Mouse (Mus musculus) lung, postnatal 36 days (tissue): ENCODE data around the gene Olfr287.

ENCODE experiments used
- DNase-seq: peaks from one replicate; pipeline ENCODE4 v3.0.0; 2022; ENCODE audit warnings: mixed read lengths

Olfr287 gene

GRCm38 (mm10) chr15:98167645-98168621, 52.9 kb downstream of the Olfr287 start:
- peak; percentile 75 for DNase-seq

- DNase-seq: no peak
Measured at GRCm38 (mm10) chr15:98166963-98167644, 53.8 kb downstream of the Olfr287 start, which contains the start of gene Ccdc184. Ccdc184 (plus strand) TSS chr15:98167158.

- no peak for DNase-seq
Measured at GRCm38 (mm10) chr15:98165525-98165924, 55.3 kb downstream of the Olfr287 start, which contains the start of gene Asb8. Asb8 (minus strand) TSS chr15:98165625.

GRCm38 (mm10) chr15:98162561-98162960, 58.3 kb downstream of the Olfr287 start:
- peak; percentile 16 for DNase-seq

GRCm38 (mm10) chr15:98161026-98161805, 59.6 kb downstream of the Olfr287 start:
- peak; percentile 13 for DNase-seq

GRCm38 (mm10) chr15:98157253-98157652, 63.6 kb downstream of the Olfr287 start:
- no peak for DNase-seq
